Mouse (Mus musculus): Measurements from ENCODE around the gene Fbxo11. TPM values are rescaled to one million over a fixed set of nuclear protein-coding genes. Genes with fewer than 3 reads are reported as not detected.
"Not testable (repeated sequence)": the region's sequence is repeated elsewhere in the genome, so short reads cannot be mapped to it uniquely, and the experiment has no call there.

Fbxo11 gene
- polyA plus RNA-seq, 1 experiment from 2014 or later, result 27.0 TPM

GRCm38 (mm10) chr17:87984440-87985214, 80.5 kb downstream of the Fbxo11 start:
- Histone ChIP-seq H3K27me3 (no peaks in the 10 kb centered on the region), H3K4me2 (no peak overlapping the region), H3K27ac (no peak overlapping the region), H3K4me1 (replicated peaks) (no peaks in the 10 kb centered on the region), H3K9ac (no peak overlapping the region), H3K9me3 (no peaks in the 10 kb centered on the region), H3K36me3 (peaks cover 73% of the 10 kb centered on the region), H3K4me3 (no peak overlapping the region)
- 93% methylated on average over 20 of the region's 20 CpGs for WGBS
- no peak for ATAC-seq (ENCODE audit: low FRiP score)

- 73% methylated on average over 4 of the region's 4 CpGs for WGBS
- no peak overlapping the region for H3K4me2 ChIP-seq
- H3K4me3 ChIP-seq, result no peak overlapping the region
- H3K36me3 ChIP-seq, result peaks cover 62% of the 10 kb centered on the region
- H3K27ac ChIP-seq, result no peak overlapping the region
- no peaks in the 10 kb centered on the region for H3K27me3 ChIP-seq
- no peak overlapping the region for H3K9ac ChIP-seq
- H3K9me3 ChIP-seq, result no peaks in the 10 kb centered on the region
- no peak for ATAC-seq (ENCODE audit: low FRiP score)
- H3K4me1 ChIP-seq (replicated peaks), result no peaks in the 10 kb centered on the region
Observed at GRCm38 (mm10) chr17:87983313-87983712, 81.8 kb downstream of the Fbxo11 start.

GRCm38 (mm10) chr17:87982112-87982511, 83.0 kb downstream of the Fbxo11 start:
- Histone ChIP-seq H3K9ac (no peak overlapping the region), H3K4me1 (replicated peaks) (no peaks in the 10 kb centered on the region), H3K27ac (no peak overlapping the region), H3K27me3 (no peaks in the 10 kb centered on the region), H3K4me2 (no peak overlapping the region), H3K4me3 (no peak overlapping the region), H3K9me3 (no peaks in the 10 kb centered on the region), H3K36me3 (peaks cover 57% of the 10 kb centered on the region)
- WGBS, result 92% methylated on average over 3 of the region's 3 CpGs
- no peak for ATAC-seq (ENCODE audit: low FRiP score)

- Histone ChIP-seq H3K4me1 (replicated peaks) (peaks cover 14% of the 10 kb centered on the region), H3K36me3 (peaks cover 33% of the 10 kb centered on the region)
- ATAC-seq (ENCODE audit: low FRiP score); H3K4me2 ChIP-seq; H3K27me3 ChIP-seq; H3K27ac ChIP-seq; H3K9me3 ChIP-seq; H3K4me3 ChIP-seq; H3K9ac ChIP-seq: not testable (repeated sequence)
- WGBS, result 88% methylated on average over 1 of the region's 1 CpGs
Observed at GRCm38 (mm10) chr17:87979696-87980095, 85.4 kb downstream of the Fbxo11 start.

- not testable (repeated sequence) for H3K4me3 ChIP-seq; H3K27ac ChIP-seq; H3K9me3 ChIP-seq; ATAC-seq (ENCODE audit: low FRiP score); H3K9ac ChIP-seq; H3K4me2 ChIP-seq; H3K27me3 ChIP-seq
- H3K4me1 ChIP-seq (replicated peaks), result peaks cover 20% of the 10 kb centered on the region
- 87% methylated on average over 4 of the region's 4 CpGs for WGBS
- H3K36me3 ChIP-seq, result peaks cover 14% of the 10 kb centered on the region
Observed at GRCm38 (mm10) chr17:87976927-87977326, 88.2 kb downstream of the Fbxo11 start.

GRCm38 (mm10) chr17:87976154-87976806, 88.8 kb downstream of the Fbxo11 start:
- H3K27me3 ChIP-seq, result no peaks in the 10 kb centered on the region
- WGBS, result 76% methylated on average over 9 of the region's 9 CpGs
- peak overlapping the region; percentile 77 for H3K4me3 ChIP-seq
- peak overlapping the region; percentile 81 for H3K4me2 ChIP-seq
- no peak overlapping the region for H3K27ac ChIP-seq
- peak overlapping the region; percentile 91; the same call in 1 of the 2 replicates for H3K9ac ChIP-seq
- no peaks in the 10 kb centered on the region for H3K9me3 ChIP-seq
- H3K36me3 ChIP-seq, result peaks cover 12% of the 10 kb centered on the region
- H3K4me1 ChIP-seq (replicated peaks), result peaks cover 20% of the 10 kb centered on the region
- ATAC-seq (ENCODE audit: low FRiP score), result no peak

GRCm38 (mm10) chr17:87975229-87975853, 89.8 kb downstream of the Fbxo11 start:
- ATAC-seq (ENCODE audit: low FRiP score), result peak; percentile 71

GRCm38 (mm10) chr17:87974629-87975228, 90.4 kb downstream of the Fbxo11 start, which contains the start of gene Msh6:
Gene Msh6 (plus strand): TSS chr17:87975062.
- Histone ChIP-seq H3K27me3 (no peaks in the 10 kb centered on the region), H3K9me3 (no peaks in the 10 kb centered on the region), H3K4me2 (peak within 1 kb of the TSS; percentile 81), H3K36me3 (peaks cover 6% of the 10 kb centered on the region), H3K27ac (peak within 1 kb of the TSS; percentile 93), H3K4me3 (peak within 1 kb of the TSS; percentile 77), H3K4me1 (replicated peaks) (peaks cover 20% of the 10 kb centered on the region), H3K9ac (peak within 1 kb of the TSS; percentile 91)
- WGBS, result under 1% methylated on average over 56 of the region's 63 CpGs
- peak; percentile 99 for ATAC-seq (ENCODE audit: low FRiP score)

More at GRCm38 (mm10) chr17:87975229-87975853, 89.8 kb downstream of the Fbxo11 start:
- Histone ChIP-seq H3K4me2 (peak overlapping the region; percentile 81), H3K4me3 (peak overlapping the region; percentile 77), H3K27me3 (no peaks in the 10 kb centered on the region), H3K4me1 (replicated peaks) (peaks cover 20% of the 10 kb centered on the region), H3K9me3 (no peaks in the 10 kb centered on the region), H3K9ac (peak overlapping the region; percentile 91), H3K27ac (peak overlapping the region; percentile 93), H3K36me3 (peaks cover 6% of the 10 kb centered on the region)
- WGBS, result under 1% methylated on average over 55 of the region's 68 CpGs

GRCm38 (mm10) chr17:87973261-87974167, 91.6 kb downstream of the Fbxo11 start:
- Histone ChIP-seq H3K4me1 (replicated peaks) (peaks cover 20% of the 10 kb centered on the region), H3K9me3 (no peaks in the 10 kb centered on the region), H3K4me3 (no peak overlapping the region), H3K27ac (no peak overlapping the region), H3K4me2 (peak overlapping the region; percentile 81; the same call in 1 of the 2 replicates), H3K27me3 (no peaks in the 10 kb centered on the region), H3K36me3 (peaks cover 6% of the 10 kb centered on the region), H3K9ac (no peak overlapping the region)
- WGBS, result 74% methylated on average over 10 of the region's 10 CpGs
- no peak for ATAC-seq (ENCODE audit: low FRiP score)

- 85% methylated on average over 5 of the region's 5 CpGs for WGBS
- Histone ChIP-seq H3K9me3 (no peaks in the 10 kb centered on the region), H3K27me3 (no peaks in the 10 kb centered on the region), H3K9ac (no peak overlapping the region), H3K27ac (no peak overlapping the region), H3K4me1 (replicated peaks) (peaks cover 20% of the 10 kb centered on the region), H3K36me3 (peaks cover 5% of the 10 kb centered on the region), H3K4me3 (no peak overlapping the region), H3K4me2 (no peak overlapping the region)
- ATAC-seq (ENCODE audit: low FRiP score), result no peak
Observed at GRCm38 (mm10) chr17:87972856-87973255, 92.2 kb downstream of the Fbxo11 start.
